Mouse (Mus musculus): ENCODE measurements around the gene Gapt. TPM values are rescaled to one million over a fixed set of nuclear protein-coding genes. Genes with fewer than 3 reads are reported as not detected.
"Not testable (repeated sequence)": the region's sequence is repeated elsewhere in the genome, so short reads cannot be mapped to it uniquely, and the experiment has no call there.

Gapt gene
- polyA plus RNA-seq, 1 experiment from 2014 or later = 0.25 TPM

GRCm38 (mm10) chr13:110368556-110369040, 11.6 kb upstream of the Gapt start:
- H3K27me3 ChIP-seq (ENCODE audit: control insufficient read depth, insufficient read depth, low read length); H3K9me3 ChIP-seq (ENCODE audit: control insufficient read depth, low read length); H3K9ac ChIP-seq (ENCODE audit: low read depth, low read length); H3K4me3 ChIP-seq (ENCODE audit: low read depth, low read length); H3K4me1 ChIP-seq (replicated peaks; ENCODE audit: control insufficient read depth, insufficient read depth, low read length); H3K4me2 ChIP-seq (replicated peaks; ENCODE audit: low read depth, low read length); H3K36me3 ChIP-seq (ENCODE audit: control insufficient read depth, insufficient read depth, low read length); H3K27ac ChIP-seq (ENCODE audit: low read depth, low read length): not testable (repeated sequence)
- ATAC-seq (ENCODE audit: low FRiP score) (peak; percentile 75; the same call in 1 of the 2 replicates), DNase-seq (ENCODE audit: low spot score) (peak; percentile 50)
- 58% methylated on average over 6 of the region's 6 CpGs for WGBS

- Histone ChIP-seq H3K4me1 (replicated peaks; ENCODE audit: control insufficient read depth, insufficient read depth, low read length) (no peaks in the 10 kb centered on the region), H3K27me3 (ENCODE audit: control insufficient read depth, insufficient read depth, low read length) (no peaks in the 10 kb centered on the region), H3K27ac (ENCODE audit: low read depth, low read length) (no peak overlapping the region), H3K4me2 (replicated peaks; ENCODE audit: low read depth, low read length) (no peak overlapping the region), H3K4me3 (ENCODE audit: low read depth, low read length) (no peak overlapping the region), H3K9ac (ENCODE audit: low read depth, low read length) (no peak overlapping the region), H3K9me3 (ENCODE audit: control insufficient read depth, low read length) (no peaks in the 10 kb centered on the region), H3K36me3 (ENCODE audit: control insufficient read depth, insufficient read depth, low read length) (no peaks in the 10 kb centered on the region)
- no peak for DNase-seq (ENCODE audit: low spot score)
- no peak for ATAC-seq (ENCODE audit: low FRiP score)
- 92% methylated on average over 3 of the region's 3 CpGs for WGBS
These were observed 11.1 kb upstream of the Gapt start for GRCm38 (mm10) chr13:110367961-110368555.

GRCm38 (mm10) chr13:110366477-110366876, 9.5 kb upstream of the Gapt start:
- no peaks in the 10 kb centered on the region for H3K9me3 ChIP-seq (ENCODE audit: control insufficient read depth, low read length)
- no peaks in the 10 kb centered on the region for H3K4me1 ChIP-seq (replicated peaks; ENCODE audit: control insufficient read depth, insufficient read depth, low read length)
- H3K9ac ChIP-seq (ENCODE audit: low read depth, low read length) = no peak overlapping the region
- no peaks in the 10 kb centered on the region for H3K27me3 ChIP-seq (ENCODE audit: control insufficient read depth, insufficient read depth, low read length)
- H3K4me3 ChIP-seq (ENCODE audit: low read depth, low read length) = no peak overlapping the region
- 91% methylated on average over 3 of the region's 3 CpGs for WGBS
- no peak for DNase-seq (ENCODE audit: low spot score)
- H3K36me3 ChIP-seq (ENCODE audit: control insufficient read depth, insufficient read depth, low read length) = no peaks in the 10 kb centered on the region
- no peak for ATAC-seq (ENCODE audit: low FRiP score)
- H3K4me2 ChIP-seq (replicated peaks; ENCODE audit: low read depth, low read length) = no peak overlapping the region
- no peak overlapping the region for H3K27ac ChIP-seq (ENCODE audit: low read depth, low read length)

- no peaks in the 10 kb centered on the region for H3K36me3 ChIP-seq (ENCODE audit: control insufficient read depth, insufficient read depth, low read length)
- no peaks in the 10 kb centered on the region for H3K4me1 ChIP-seq (replicated peaks; ENCODE audit: control insufficient read depth, insufficient read depth, low read length)
- 88% methylated on average over 6 of the region's 6 CpGs for WGBS
- H3K4me3 ChIP-seq (ENCODE audit: low read depth, low read length) = no peak overlapping the region
- no peaks in the 10 kb centered on the region for H3K27me3 ChIP-seq (ENCODE audit: control insufficient read depth, insufficient read depth, low read length)
- no peaks in the 10 kb centered on the region for H3K9me3 ChIP-seq (ENCODE audit: control insufficient read depth, low read length)
- no peak overlapping the region for H3K4me2 ChIP-seq (replicated peaks; ENCODE audit: low read depth, low read length)
- no peak overlapping the region for H3K9ac ChIP-seq (ENCODE audit: low read depth, low read length)
- DNase-seq (ENCODE audit: low spot score) (no peak), ATAC-seq (ENCODE audit: low FRiP score) (no peak)
- H3K27ac ChIP-seq (ENCODE audit: low read depth, low read length) = no peak overlapping the region
These were observed 6.7 kb upstream of the Gapt start for GRCm38 (mm10) chr13:110363722-110364121.

- DNase-seq (ENCODE audit: low spot score) = no peak
- Histone ChIP-seq H3K4me2 (replicated peaks; ENCODE audit: low read depth, low read length) (no peak overlapping the region), H3K4me1 (replicated peaks; ENCODE audit: control insufficient read depth, insufficient read depth, low read length) (no peaks in the 10 kb centered on the region), H3K4me3 (ENCODE audit: low read depth, low read length) (no peak overlapping the region), H3K27ac (ENCODE audit: low read depth, low read length) (no peak overlapping the region), H3K9me3 (ENCODE audit: control insufficient read depth, low read length) (no peaks in the 10 kb centered on the region), H3K9ac (ENCODE audit: low read depth, low read length) (no peak overlapping the region), H3K36me3 (ENCODE audit: control insufficient read depth, insufficient read depth, low read length) (no peaks in the 10 kb centered on the region), H3K27me3 (ENCODE audit: control insufficient read depth, insufficient read depth, low read length) (no peaks in the 10 kb centered on the region)
- ATAC-seq (ENCODE audit: low FRiP score) = no peak
- 92% methylated on average over 6 of the region's 6 CpGs for WGBS
These were observed 5.9 kb downstream of the Gapt start for GRCm38 (mm10) chr13:110351051-110351450.

GRCm38 (mm10) chr13:110346707-110347106, 10.3 kb downstream of the Gapt start:
- Histone ChIP-seq H3K4me3 (ENCODE audit: low read depth, low read length) (no peak overlapping the region), H3K4me1 (replicated peaks; ENCODE audit: control insufficient read depth, insufficient read depth, low read length) (no peaks in the 10 kb centered on the region), H3K36me3 (ENCODE audit: control insufficient read depth, insufficient read depth, low read length) (no peaks in the 10 kb centered on the region), H3K4me2 (replicated peaks; ENCODE audit: low read depth, low read length) (no peak overlapping the region), H3K9me3 (ENCODE audit: control insufficient read depth, low read length) (no peaks in the 10 kb centered on the region), H3K9ac (ENCODE audit: low read depth, low read length) (no peak overlapping the region), H3K27me3 (ENCODE audit: control insufficient read depth, insufficient read depth, low read length) (no peaks in the 10 kb centered on the region), H3K27ac (ENCODE audit: low read depth, low read length) (no peak overlapping the region)
- peak; percentile 45; the same call in 1 of the 2 replicates for ATAC-seq (ENCODE audit: low FRiP score)
- WGBS = 36% methylated on average over 7 of the region's 7 CpGs
- peak; percentile 52 for DNase-seq (ENCODE audit: low spot score)

- ATAC-seq (ENCODE audit: low FRiP score) = no peak
- no peak overlapping the region for H3K27ac ChIP-seq (ENCODE audit: low read depth, low read length)
- 79% methylated on average over 6 of the region's 6 CpGs for WGBS
These were observed 14.4 kb downstream of the Gapt start for GRCm38 (mm10) chr13:110342602-110343001.

GRCm38 (mm10) chr13:110332958-110333597, 23.9 kb downstream of the Gapt start:
- DNase-seq (ENCODE audit: low spot score) (no peak), ATAC-seq (ENCODE audit: low FRiP score) (no peak)
- Histone ChIP-seq H3K9me3 (ENCODE audit: control insufficient read depth, low read length) (no peaks in the 10 kb centered on the region), H3K9ac (ENCODE audit: low read depth, low read length) (no peak overlapping the region), H3K4me1 (replicated peaks; ENCODE audit: control insufficient read depth, insufficient read depth, low read length) (no peaks in the 10 kb centered on the region), H3K36me3 (ENCODE audit: control insufficient read depth, insufficient read depth, low read length) (no peaks in the 10 kb centered on the region), H3K4me3 (ENCODE audit: low read depth, low read length) (no peak overlapping the region), H3K4me2 (replicated peaks; ENCODE audit: low read depth, low read length) (no peak overlapping the region), H3K27me3 (ENCODE audit: control insufficient read depth, insufficient read depth, low read length) (no peaks in the 10 kb centered on the region), H3K27ac (ENCODE audit: low read depth, low read length) (no peak overlapping the region)
- WGBS = 94% methylated on average over 14 of the region's 14 CpGs

More at GRCm38 (mm10) chr13:110342602-110343001, 14.4 kb downstream of the Gapt start:
- Histone ChIP-seq H3K36me3 (ENCODE audit: control insufficient read depth, insufficient read depth, low read length) (no peaks in the 10 kb centered on the region), H3K4me3 (ENCODE audit: low read depth, low read length) (no peak overlapping the region), H3K27me3 (ENCODE audit: control insufficient read depth, insufficient read depth, low read length) (no peaks in the 10 kb centered on the region), H3K4me2 (replicated peaks; ENCODE audit: low read depth, low read length) (no peak overlapping the region), H3K4me1 (replicated peaks; ENCODE audit: control insufficient read depth, insufficient read depth, low read length) (no peaks in the 10 kb centered on the region), H3K9me3 (ENCODE audit: control insufficient read depth, low read length) (no peaks in the 10 kb centered on the region), H3K9ac (ENCODE audit: low read depth, low read length) (no peak overlapping the region)
- DNase-seq (ENCODE audit: low spot score) = no peak

GRCm38 (mm10) chr13:110318746-110319145, 38.3 kb downstream of the Gapt start:
- DNase-seq (ENCODE audit: low spot score) = no peak
- no peak for ATAC-seq (ENCODE audit: low FRiP score)
- Histone ChIP-seq H3K36me3 (ENCODE audit: control insufficient read depth, insufficient read depth, low read length) (no peaks in the 10 kb centered on the region), H3K4me2 (replicated peaks; ENCODE audit: low read depth, low read length) (no peak overlapping the region), H3K27ac (ENCODE audit: low read depth, low read length) (no peak overlapping the region), H3K9ac (ENCODE audit: low read depth, low read length) (no peak overlapping the region), H3K4me3 (ENCODE audit: low read depth, low read length) (no peak overlapping the region), H3K27me3 (ENCODE audit: control insufficient read depth, insufficient read depth, low read length) (no peaks in the 10 kb centered on the region), H3K9me3 (ENCODE audit: control insufficient read depth, low read length) (no peaks in the 10 kb centered on the region), H3K4me1 (replicated peaks; ENCODE audit: control insufficient read depth, insufficient read depth, low read length) (no peaks in the 10 kb centered on the region)
- WGBS = 73% methylated on average over 4 of the region's 4 CpGs

Measured in hindbrain, embryonic 11.5 days (tissue).